10 mouse cellular contexts compared by ENCODE assay signal in the genomic region with DNA sequence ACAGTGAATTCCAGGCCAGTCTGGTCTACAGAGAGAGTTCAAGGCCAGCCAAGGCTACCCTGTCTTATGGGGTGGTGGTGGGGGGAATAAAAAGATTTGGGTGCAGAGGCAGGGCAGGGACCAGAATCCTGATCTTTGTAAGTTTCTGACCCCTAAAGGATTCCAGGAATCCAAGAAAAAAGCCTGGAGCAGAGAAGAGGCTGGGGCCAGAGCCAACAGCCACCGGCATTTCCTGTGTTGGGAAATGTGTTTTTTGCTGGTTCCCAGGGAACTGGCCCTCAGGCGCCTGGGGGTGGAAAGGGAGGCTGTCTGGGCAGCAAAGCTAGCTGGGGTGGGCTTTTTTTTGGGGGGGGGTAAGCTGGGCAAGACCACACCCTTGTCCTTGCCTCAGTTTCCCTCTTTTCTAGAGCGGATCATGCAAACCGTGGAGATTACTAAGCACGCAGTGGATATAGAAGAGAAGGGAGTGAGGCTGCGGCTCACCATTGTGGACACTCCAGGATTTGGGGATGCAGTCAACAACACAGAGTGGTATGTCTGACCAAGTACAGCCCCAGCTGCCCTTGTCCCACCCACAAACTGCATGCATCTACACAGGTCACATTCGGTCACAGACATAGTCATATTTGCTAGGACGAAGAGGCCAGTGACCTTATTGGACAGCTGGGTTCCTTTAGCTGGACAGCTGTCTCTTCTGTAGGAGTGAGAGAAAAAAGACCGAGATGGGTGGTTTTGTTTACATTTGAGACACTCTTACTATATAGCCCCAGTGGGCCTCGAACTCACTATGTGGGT. TPM values are rescaled to one million over a fixed set of nuclear protein-coding genes. Genes with fewer than 3 reads are reported as not detected.
DNase-seq lines count a peak whose midpoint lies in the region; ATAC-seq and TF ChIP-seq lines count a peak whose summit lies in the region.
"Had no signal": no experiment of that assay in that cellular context is flagged by ENCODE, and none has a peak within 500 bp of the region (broad histone marks: within the 10 kb centered on the region; RNA-seq: fewer than 3 reads in every experiment).

No protein-coding gene starts in this region.

- no peaks in the 10 kb centered on the region for H3K79me2 ChIP-seq in heart, adult 2 months (replicated peaks; ENCODE audit: control insufficient read depth, insufficient read depth, low read length)

- intact Hi-C loops in heart, adult 2 months (cut with DNase I) = loop anchor here (2.0 kb wide), 1 partner anchor 30 kb away; no protein-coding TSS in a partner anchor

- 0 out of 2 replicates have a peak, but pooled peaks have one; percentile 34 for ATAC-seq in liver, embryonic 14.5 days (ENCODE audit: insufficient read depth)
- ATAC-seq in stomach, embryonic 16.5 days (ENCODE audit: insufficient read depth, low FRiP score) = no peak

- 70% methylated on average over 10 of the region's 10 CpGs for WGBS in liver, embryonic 14.5 days (ENCODE audit: insufficient replicate concordance)
- 56% methylated on average over 10 of the region's 10 CpGs for WGBS in heart, adult 2 months
- WGBS in stomach, embryonic 16.5 days = 64% methylated on average over 10 of the region's 10 CpGs
- 94% methylated on average over 10 of the region's 10 CpGs for WGBS in thymus, adult 2 months

- DNase-seq in liver, embryonic 14.5 days (ENCODE audit: low read depth in 3 of 3, low spot score in 3 of 3) = no peak
- no peak for DNase-seq in liver
- DNase-seq in heart, adult 2 months = peak; percentile 76 to 78
- DNase-seq in kidney, postnatal 10 days = peak; percentile 78
- no peak for DNase-seq in urinary bladder, postnatal 4 days (ENCODE audit: low spot score in 2 of 2)
- DNase-seq in thymus, adult 2 months = no peak
- DNase-seq: midbrain, embryonic 14.5 days had no signal

- H3K9ac ChIP-seq in liver, embryonic 14.5 days (replicated peaks) = no peak overlapping the region
- 0 out of 2 replicates have a peak overlapping the region, but pooled peaks have one; percentile 29 for H3K9ac ChIP-seq in heart, adult 2 months (ENCODE audit: low read depth, low read length)
- H3K9ac ChIP-seq in stomach, embryonic 16.5 days (ENCODE audit: low read length) = no peak overlapping the region

- no peak overlapping the region for H3K4me2 ChIP-seq in liver, embryonic 14.5 days (ENCODE audit: low read depth)
- H3K4me2 ChIP-seq in stomach, embryonic 16.5 days (ENCODE audit: low read depth, low read length) = no peak overlapping the region

- no peaks in the 10 kb centered on the region for H3K36me3 ChIP-seq in liver, embryonic 14.5 days (replicated peaks; ENCODE audit: control insufficient read depth, insufficient read depth, low read depth)
- H3K36me3 ChIP-seq in heart, adult 2 months (ENCODE audit: control insufficient read depth, insufficient read depth, low read length) = peaks cover 7% of the 10 kb centered on the region; the same call in 1 of the 2 replicates
- H3K36me3 ChIP-seq in stomach, embryonic 16.5 days (ENCODE audit: control insufficient read depth, insufficient read depth, low read length) = no peaks in the 10 kb centered on the region
- H3K36me3 ChIP-seq in thymus, adult 2 months (ENCODE audit: control insufficient read depth, insufficient read depth, low read length) = no peaks in the 10 kb centered on the region

- no peak for TF ChIP-seq POLR2A in heart, adult 2 months (IDR thresholded peaks at IDR 0.05; ENCODE audit: insufficient read depth, low read depth, low read length)
- no peak for TF ChIP-seq POLR2A in thymus, adult 2 months (IDR thresholded peaks at IDR 0.05; ENCODE audit: control insufficient read depth, extremely low read depth, insufficient read depth, low read length, poor library complexity)

- peaks cover 0 to 4% of the 10 kb centered on the region in 2 experiments; a peak in 2 of 4 replicates for H3K4me1 ChIP-seq in liver, embryonic 14.5 days (replicated peaks; ENCODE audit: control insufficient read depth in 2 of 2, insufficient read depth in 2 of 2, low read length in 1 of 2)
- peaks cover 23% of the 10 kb centered on the region for H3K4me1 ChIP-seq in heart, adult 2 months (ENCODE audit: control insufficient read depth, insufficient read depth, low read length)
- peaks cover 2% of the 10 kb centered on the region for H3K4me1 ChIP-seq in stomach, embryonic 16.5 days (ENCODE audit: control insufficient read depth, insufficient read depth, low read length)
- H3K4me1 ChIP-seq in thymus, adult 2 months (replicated peaks; ENCODE audit: control insufficient read depth, insufficient read depth, low read length) = no peaks in the 10 kb centered on the region

- no peaks in the 10 kb centered on the region for H3K27me3 ChIP-seq in liver, embryonic 14.5 days (ENCODE audit: control insufficient read depth, insufficient read depth, low read length)
- H3K27me3 ChIP-seq in heart, adult 2 months (ENCODE audit: control insufficient read depth, insufficient read depth, low read length) = no peaks in the 10 kb centered on the region
- no peaks in the 10 kb centered on the region for H3K27me3 ChIP-seq in stomach, embryonic 16.5 days (ENCODE audit: control insufficient read depth, insufficient read depth, low read length)
- no peaks in the 10 kb centered on the region for H3K27me3 ChIP-seq in thymus, adult 2 months (ENCODE audit: control insufficient read depth, insufficient read depth, low read length)

- H3K27ac ChIP-seq in liver, embryonic 14.5 days = no peak overlapping the region
- peak overlapping the region; percentile 82 for H3K27ac ChIP-seq in heart, adult 2 months
- 0 out of 2 replicates have a peak overlapping the region, but pooled peaks have one; percentile 51 for H3K27ac ChIP-seq in stomach, embryonic 16.5 days (ENCODE audit: low read length)
- no peak overlapping the region for H3K27ac ChIP-seq in thymus, adult 2 months (ENCODE audit: control insufficient read depth, insufficient read depth, low read length)

- TF ChIP-seq CTCF in liver, embryonic 14.5 days (IDR thresholded peaks at IDR 0.05; ENCODE audit: low read depth) = no peak
- TF ChIP-seq CTCF in heart, adult 2 months (IDR thresholded peaks at IDR 0.05) = no peak
- no peak for TF ChIP-seq CTCF in thymus, adult 2 months (IDR thresholded peaks at IDR 0.05; ENCODE audit: borderline replicate concordance, control insufficient read depth, extremely low read depth, insufficient read depth, low read length, poor library complexity)

- no peaks in the 10 kb centered on the region for H3K9me3 ChIP-seq in liver, embryonic 14.5 days (ENCODE audit: control insufficient read depth, low read length)
- H3K9me3 ChIP-seq in stomach, embryonic 16.5 days (replicated peaks; ENCODE audit: control insufficient read depth, low read length) = no peaks in the 10 kb centered on the region

- no peak for TF ChIP-seq EP300 in liver, embryonic 14.5 days (IDR thresholded peaks at IDR 0.05; ENCODE audit: low read depth)
- TF ChIP-seq EP300 in heart, adult 2 months (IDR thresholded peaks at IDR 0.05; ENCODE audit: insufficient read depth, low read depth, low read length) = 0 out of 2 replicates have a peak, but pooled peaks have one; percentile 26

- no peak overlapping the region for H3K4me3 ChIP-seq in liver, embryonic 14.5 days (ENCODE audit: insufficient read depth in 1 of 2, low read depth in 2 of 2, low read length in 2 of 2)
- H3K4me3 ChIP-seq in heart, adult 2 months = no peak overlapping the region
- H3K4me3 ChIP-seq in stomach, embryonic 16.5 days (replicated peaks; ENCODE audit: low read length) = no peak overlapping the region
- H3K4me3 ChIP-seq in thymus, adult 2 months (ENCODE audit: control insufficient read depth, insufficient read depth, low read length) = no peak overlapping the region

RNA-seq across cellular contexts. Expression of a gene that starts 7.1 kb away (rescaled TPM):
- 5.7 and 6.5 TPM in 2 replicates for polyA plus RNA-seq in liver, embryonic 14.5 days (2012; rRNA removed)
- 8.7 and 9.2 TPM in 2 replicates for polyA plus RNA-seq in liver, embryonic 14.5 days (2014; fragmentation: Nextera tagmentation; extraction: Ambion mirVana)
- 10 to 100 TPM; 24.7 to 27.8 TPM for total RNA-seq in heart, adult 2 months (2021)
- polyA plus RNA-seq in heart, adult 2 months (2012; rRNA removed) = 7.9 and 19.0 TPM in 2 replicates
- polyA plus RNA-seq in stomach, embryonic 16.5 days (2015; fragmentation: Nextera tagmentation; extraction: Ambion mirVana) = 27.0 and 28.6 TPM in 2 replicates
- 47.0 and 51.1 TPM in 2 replicates for polyA plus RNA-seq in thymus, adult 2 months (2012; rRNA removed)

RNA-seq across cellular contexts. Expression of a gene that starts 16.2 kb away (rescaled TPM):
- polyA plus RNA-seq in liver, embryonic 14.5 days (2012; rRNA removed) = 5.5 and 8.0 TPM in 2 replicates
- polyA plus RNA-seq in liver, embryonic 14.5 days (2014; fragmentation: Nextera tagmentation; extraction: Ambion mirVana) = 9.1 and 11.2 TPM in 2 replicates
- 10 to 100 TPM; 36.7 to 38.6 TPM for total RNA-seq in heart, adult 2 months (2021)
- 39.9 and 54.4 TPM in 2 replicates for polyA plus RNA-seq in heart, adult 2 months (2012; rRNA removed)
- 25.1 and 26.7 TPM in 2 replicates for polyA plus RNA-seq in stomach, embryonic 16.5 days (2015; fragmentation: Nextera tagmentation; extraction: Ambion mirVana)
- polyA plus RNA-seq in thymus, adult 2 months (2012; rRNA removed) = 12.6 and 13.2 TPM in 2 replicates

RNA-seq across cellular contexts. Expression of a gene that starts 18.5 kb away (rescaled TPM):
- polyA plus RNA-seq in liver, embryonic 14.5 days (2012; rRNA removed) = not detected in 2 replicates
- polyA plus RNA-seq in liver, embryonic 14.5 days (2014; fragmentation: Nextera tagmentation; extraction: Ambion mirVana) = not detected in 2 replicates
- total RNA-seq in heart, adult 2 months (2021) = not detected
- polyA plus RNA-seq in heart, adult 2 months (2012; rRNA removed) = 0.04 TPM in 1 of 2 replicates, not detected in the other
- polyA plus RNA-seq in stomach, embryonic 16.5 days (2015; fragmentation: Nextera tagmentation; extraction: Ambion mirVana) = not detected in 2 replicates
- polyA plus RNA-seq in thymus, adult 2 months (2012; rRNA removed) = 0.06 TPM in 1 of 2 replicates, not detected in the other
- total RNA-seq: layer of hippocampus, adult 8-10 months; MEL had no signal
- polyA plus RNA-seq: midbrain, embryonic 14.5 days had no signal

RNA-seq across cellular contexts. Expression of a gene that starts 32.1 kb away (rescaled TPM):
- 0.02 TPM in 1 of 2 replicates, not detected in the other for polyA plus RNA-seq in liver, embryonic 14.5 days (2012; rRNA removed)
- polyA plus RNA-seq in liver, embryonic 14.5 days (2014; fragmentation: Nextera tagmentation; extraction: Ambion mirVana) = not detected in 2 replicates
- under 1 TPM in 1 of 2 experiments, not detected in 1; 0.05 TPM for total RNA-seq in heart, adult 2 months (2021)
- polyA plus RNA-seq in heart, adult 2 months (2012; rRNA removed) = 0.02 and 0.06 TPM in 2 replicates
- 0.10 and 0.14 TPM in 2 replicates for polyA plus RNA-seq in stomach, embryonic 16.5 days (2015; fragmentation: Nextera tagmentation; extraction: Ambion mirVana)
- polyA plus RNA-seq in thymus, adult 2 months (2012; rRNA removed) = 0.04 and 0.05 TPM in 2 replicates
- total RNA-seq: MEL had no signal

Comparison
In these comparisons a context has a peak if more than half of its experiments do, and no peak if none do; other contexts are left out.
1. DNase-seq: peak in heart, adult 2 months (2 of 2) and kidney, postnatal 10 days (single experiment); none in liver, embryonic 14.5 days (0 of 3), liver (single experiment), urinary bladder, postnatal 4 days (0 of 2) and thymus, adult 2 months (single experiment).
2. H3K27ac ChIP-seq: peak in heart, adult 2 months (single experiment) and stomach, embryonic 16.5 days (single experiment); none in liver, embryonic 14.5 days (single experiment) and thymus, adult 2 months (single experiment).